Mouse (Mus musculus) stomach, postnatal 0 days (tissue): Measurements from ENCODE around the gene Ptgds.

ENCODE experiments used
- CTCF ChIP-seq: IDR thresholded peaks from 2 replicates; pipeline ENCODE4 v1.5.1; 2016; ENCODE audit warnings: antibody characterized with exemption, low read depth, mild to moderate bottlenecking, moderate library complexity
- EP300 ChIP-seq: optimal IDR thresholded peaks from 2 replicates; pipeline ENCODE3; 2016; ENCODE audit warnings: antibody characterized with exemption

GRCm38 (mm10) chr2:25497846-25498575, 28.2 kb upstream of the Ptgds start:
- TF ChIP-seq CTCF (no peak), EP300 (no peak)
